Mouse (Mus musculus) CD4-positive, CD25-positive, alpha-beta regulatory T cell, adult 9 weeks (primary cell): Measurements from ENCODE around the gene Aldh1a1. TPM values are rescaled to one million over a fixed set of nuclear protein-coding genes. Genes with fewer than 3 reads are reported as not detected.

Source experiments
- polyA plus RNA-seq: library from polyadenylated mRNA; unstranded; fragments of 100-300 nt; shearing (Covaris generic); gene quantifications from one replicate; pipeline ENCODE4 v1.2.1, GENCODE M21; 2017

The Aldh1a1 gene
- polyA plus RNA-seq: 0.14 TPM

DNA sequence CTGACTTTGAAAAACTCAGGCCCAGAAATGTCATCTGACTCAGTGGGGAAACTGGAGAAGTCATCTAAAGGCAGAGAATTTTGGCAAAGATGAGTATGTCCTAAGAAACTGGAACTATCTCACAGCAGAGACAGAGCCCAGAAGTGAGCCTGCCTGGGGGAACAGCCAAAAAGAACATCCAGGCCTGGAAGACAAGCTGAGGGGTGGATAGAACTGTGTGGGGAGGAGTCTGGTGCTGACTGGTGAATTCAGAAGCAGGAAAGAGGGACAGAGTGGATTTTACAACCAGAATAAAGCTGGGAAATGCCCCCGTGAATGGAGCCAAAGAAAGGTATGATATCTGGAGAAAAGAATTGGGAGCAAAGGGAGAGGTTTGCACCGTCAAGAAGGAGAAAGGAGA, at the start of gene Aldh1a1:
Gene Aldh1a1, plus strand, starts transcription at position 225 of the 400 bp plus-strand sequence.

Other genes starting within 250 kb of the Aldh1a1 start
- gene Anxa1, start 101.8 kb upstream of the Aldh1a1 start, polyA plus RNA-seq: 2.6 TPM
- gene Aldh1a7, start 234.8 kb downstream of the Aldh1a1 start, polyA plus RNA-seq: not detected